ENCODE assay signal across 7 mouse cellular contexts in the genomic region with DNA sequence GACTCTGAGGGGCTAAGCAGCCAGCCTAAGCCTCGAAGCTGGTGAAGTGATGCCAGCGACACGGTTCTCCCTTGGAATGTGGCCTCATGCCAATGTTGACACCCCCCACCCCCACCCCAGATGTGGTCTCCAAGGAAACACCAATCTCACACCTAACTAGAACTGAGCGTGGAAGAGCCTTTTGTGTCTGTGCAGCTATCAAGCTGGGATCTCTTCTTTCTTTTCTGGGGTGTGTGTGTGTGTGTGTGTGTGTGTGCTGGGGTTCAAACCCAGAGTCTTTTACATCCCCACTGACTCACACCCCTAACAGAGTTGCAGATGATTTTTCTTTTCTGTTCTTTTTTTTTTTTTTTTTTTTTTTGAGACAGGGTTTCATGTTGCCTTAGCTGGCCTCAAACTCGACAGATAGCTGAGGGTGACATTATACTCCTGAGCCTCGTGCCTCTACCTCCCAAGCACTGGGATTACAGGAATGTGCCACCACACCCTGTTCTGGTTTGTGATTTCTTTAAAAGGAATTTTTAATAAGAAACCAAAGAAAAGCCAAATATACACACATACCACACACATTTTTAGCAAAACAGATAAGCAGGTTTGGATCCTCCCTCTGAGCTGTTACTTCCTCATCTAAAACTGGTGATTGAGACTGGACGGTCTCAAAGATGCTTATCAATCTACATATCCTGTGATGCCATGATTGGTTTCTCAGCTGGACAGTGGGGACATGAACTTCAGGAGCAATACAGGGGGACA. TPM values are rescaled to one million over a fixed set of nuclear protein-coding genes. Genes with fewer than 3 reads are reported as not detected.
A peak's percentile ranks its signal among the peaks of the same experiment; 100 is the strongest.
DNase-seq lines count a peak whose midpoint lies in the region; ATAC-seq and TF ChIP-seq lines count a peak whose summit lies in the region.

No protein-coding gene starts in this region.

- DNase-seq in lung, embryonic 14.5 days = no peak
- DNase-seq in lung, postnatal 4 days = no peak
- peak; percentile 66 for DNase-seq in NIH3T3 (ENCODE audit: low read depth)
- DNase-seq in mesoderm, embryonic 11.5 days (ENCODE audit: low read depth, low spot score) = peak; percentile 30
- DNase-seq in MN1 (ENCODE audit: low spot score) = no peak
- no peak for DNase-seq in cerebellum, adult 2 months

- H3K9ac ChIP-seq in lung, embryonic 14.5 days = 0 out of 2 replicates have a peak overlapping the region, but pooled peaks have one; percentile 10
- H3K9ac ChIP-seq in heart, embryonic 16.5 days (ENCODE audit: low read length) = peak overlapping the region; percentile 51; the same call in 1 of the 2 replicates

- 12% methylated on average over 7 of the region's 7 CpGs for WGBS in lung, embryonic 14.5 days
- WGBS in heart, embryonic 16.5 days = 21% methylated on average over 7 of the region's 7 CpGs
- 71% methylated on average over 7 of the region's 7 CpGs for WGBS in cerebellum, adult 2 months

- ATAC-seq in lung, embryonic 14.5 days (ENCODE audit: insufficient read depth) = no peak
- no peak for ATAC-seq in heart, embryonic 16.5 days (replicated peaks; ENCODE audit: extremely low read depth, insufficient read depth, low FRiP score)

- no peak overlapping the region for H3K4me3 ChIP-seq in lung, embryonic 14.5 days (ENCODE audit: low read depth, low read length)
- no peak overlapping the region for H3K4me3 ChIP-seq in heart, embryonic 16.5 days (ENCODE audit: low read length)
- H3K4me3 ChIP-seq in cerebellum, adult 2 months (replicated peaks; ENCODE audit: insufficient read depth, low read depth, low read length) = no peak overlapping the region

- H3K9me3 ChIP-seq in lung, embryonic 14.5 days (ENCODE audit: low read depth, low read length) = no peaks in the 10 kb centered on the region
- H3K9me3 ChIP-seq in heart, embryonic 16.5 days (replicated peaks; ENCODE audit: control insufficient read depth, low read length) = no peaks in the 10 kb centered on the region

- peaks cover 38% of the 10 kb centered on the region for H3K4me1 ChIP-seq in lung, embryonic 14.5 days (ENCODE audit: insufficient read depth)
- peaks cover 52% of the 10 kb centered on the region for H3K4me1 ChIP-seq in heart, embryonic 16.5 days (ENCODE audit: control insufficient read depth, insufficient read depth, low read length)
- peaks cover 4% of the 10 kb centered on the region for H3K4me1 ChIP-seq in cerebellum, adult 2 months (ENCODE audit: control insufficient read depth, insufficient read depth, low read length)

- peak overlapping the region; percentile 92 for H3K27ac ChIP-seq in lung, embryonic 14.5 days (ENCODE audit: low read depth)
- peak overlapping the region; percentile 72 for H3K27ac ChIP-seq in heart, embryonic 16.5 days (ENCODE audit: low read length)
- no peak overlapping the region for H3K27ac ChIP-seq in cerebellum, adult 2 months (ENCODE audit: insufficient read depth, low read length)

- H3K36me3 ChIP-seq in lung, embryonic 14.5 days (ENCODE audit: insufficient read depth) = no peaks in the 10 kb centered on the region
- H3K36me3 ChIP-seq in heart, embryonic 16.5 days (ENCODE audit: control insufficient read depth, insufficient read depth) = peaks cover 6% of the 10 kb centered on the region; the same call in 1 of the 2 replicates

- no peak overlapping the region for H3K4me2 ChIP-seq in lung, embryonic 14.5 days
- no peak overlapping the region for H3K4me2 ChIP-seq in heart, embryonic 16.5 days (ENCODE audit: low read depth, low read length)

- H3K27me3 ChIP-seq in lung, embryonic 14.5 days (ENCODE audit: insufficient read depth, low read length) = no peaks in the 10 kb centered on the region
- H3K27me3 ChIP-seq in heart, embryonic 16.5 days (ENCODE audit: control insufficient read depth, insufficient read depth, low read length) = no peaks in the 10 kb centered on the region
- H3K27me3 ChIP-seq in cerebellum, adult 2 months (ENCODE audit: control insufficient read depth, insufficient read depth, low read length) = no peaks in the 10 kb centered on the region

- no peak for TF ChIP-seq POLR2A in cerebellum, adult 2 months (IDR thresholded peaks at IDR 0.05; ENCODE audit: borderline replicate concordance, insufficient read depth, low read length)

- TF ChIP-seq CTCF in lung, embryonic 14.5 days (IDR thresholded peaks at IDR 0.05; ENCODE audit: low read depth) = no peak
- no peak for TF ChIP-seq CTCF in cerebellum, adult 2 months (IDR thresholded peaks at IDR 0.05; ENCODE audit: borderline replicate concordance, insufficient read depth, low read depth, low read length)

RNA-seq across cellular contexts. Expression of gene Plekho2, which starts 29.6 kb away (rescaled TPM):
- 20.9 and 21.8 TPM in 2 replicates for polyA plus RNA-seq in lung, embryonic 14.5 days (2014; fragmentation: Nextera tagmentation; extraction: Ambion mirVana)
- polyA plus RNA-seq in heart, embryonic 16.5 days (2015; fragmentation: Nextera tagmentation; extraction: Ambion mirVana) = 11.0 and 12.0 TPM in 2 replicates
- 27.3 and 28.5 TPM in 2 replicates for polyA plus RNA-seq in cerebellum, adult 2 months (2012; rRNA removed)

RNA-seq across cellular contexts. Expression of gene Ankdd1a, which starts 30.3 kb away (rescaled TPM):
- 0.12 TPM in 1 of 2 replicates, not detected in the other for polyA plus RNA-seq in lung, embryonic 14.5 days (2014; fragmentation: Nextera tagmentation; extraction: Ambion mirVana)
- not detected in 2 replicates for polyA plus RNA-seq in heart, embryonic 16.5 days (2015; fragmentation: Nextera tagmentation; extraction: Ambion mirVana)
- polyA plus RNA-seq in cerebellum, adult 2 months (2012; rRNA removed) = 0.79 and 1.1 TPM in 2 replicates

RNA-seq across cellular contexts. Expression of gene Pif1, which starts 36.7 kb away (rescaled TPM):
- 16.1 and 18.4 TPM in 2 replicates for polyA plus RNA-seq in lung, embryonic 14.5 days (2014; fragmentation: Nextera tagmentation; extraction: Ambion mirVana)
- 11.9 and 13.9 TPM in 2 replicates for polyA plus RNA-seq in heart, embryonic 16.5 days (2015; fragmentation: Nextera tagmentation; extraction: Ambion mirVana)
- polyA plus RNA-seq in cerebellum, adult 2 months (2012; rRNA removed) = 0.11 and 0.14 TPM in 2 replicates

Comparison
In these comparisons a context has a peak if more than half of its experiments do, and no peak if none do; other contexts are left out.
1. DNase-seq: peak in NIH3T3 (single experiment) and mesoderm, embryonic 11.5 days (single experiment); none in lung, embryonic 14.5 days (single experiment), lung, postnatal 4 days (0 of 2), MN1 (single experiment) and cerebellum, adult 2 months (0 of 2).
2. RNA of gene Pif1, which starts 36.7 kb away (polyA plus RNA-seq): 16.1 to 18.4 TPM in lung, embryonic 14.5 days and 11.9 to 13.9 TPM in heart, embryonic 16.5 days; 0.11 to 0.14 TPM in cerebellum, adult 2 months; every median in the first group is over 10 times any median in the second.